Mouse (Mus musculus): ENCODE measurements around the gene Sirt4. TPM values are rescaled to one million over a fixed set of nuclear protein-coding genes. Genes with fewer than 3 reads are reported as not detected.
A peak's percentile ranks its signal among the peaks of the same experiment; 100 is the strongest.

The Sirt4 gene
- polyA plus RNA-seq, 1 experiment from 2014 or later, result 19.8 TPM

- Histone ChIP-seq H3K36me3 (peaks cover 32% of the 10 kb centered on the region), H3K9me3 (no peaks in the 10 kb centered on the region), H3K4me1 (peaks cover 60% of the 10 kb centered on the region), H3K27me3 (replicated peaks) (no peaks in the 10 kb centered on the region), H3K27ac (replicated peaks) (peak overlapping the region; percentile 95), H3K4me2 (peak overlapping the region; percentile 60), H3K4me3 (no peak overlapping the region), H3K9ac (peak overlapping the region; percentile 73)
- no peak for ATAC-seq (ENCODE audit: extremely low read depth, insufficient number of reproducible peaks, low FRiP score, low TSS enrichment)
- 83% methylated on average over 6 of the region's 6 CpGs for WGBS
Measured at GRCm38 (mm10) chr5:115514346-115514745, 29.8 kb upstream of the Sirt4 start.

GRCm38 (mm10) chr5:115513721-115514120 is 29.2 kb upstream of the Sirt4 start:
- no peak for ATAC-seq (ENCODE audit: extremely low read depth, insufficient number of reproducible peaks, low FRiP score, low TSS enrichment)
- 91% methylated on average over 16 of the region's 16 CpGs for WGBS
- H3K27me3 ChIP-seq (replicated peaks), result no peaks in the 10 kb centered on the region
- H3K4me3 ChIP-seq, result no peak overlapping the region
- H3K27ac ChIP-seq (replicated peaks), result peak overlapping the region; percentile 95
- no peak overlapping the region for H3K4me2 ChIP-seq
- H3K9me3 ChIP-seq, result no peaks in the 10 kb centered on the region
- 0 out of 2 replicates have a peak overlapping the region, but pooled peaks have one; percentile 73 for H3K9ac ChIP-seq
- H3K36me3 ChIP-seq, result peaks cover 32% of the 10 kb centered on the region
- H3K4me1 ChIP-seq, result peaks cover 64% of the 10 kb centered on the region

DNA sequence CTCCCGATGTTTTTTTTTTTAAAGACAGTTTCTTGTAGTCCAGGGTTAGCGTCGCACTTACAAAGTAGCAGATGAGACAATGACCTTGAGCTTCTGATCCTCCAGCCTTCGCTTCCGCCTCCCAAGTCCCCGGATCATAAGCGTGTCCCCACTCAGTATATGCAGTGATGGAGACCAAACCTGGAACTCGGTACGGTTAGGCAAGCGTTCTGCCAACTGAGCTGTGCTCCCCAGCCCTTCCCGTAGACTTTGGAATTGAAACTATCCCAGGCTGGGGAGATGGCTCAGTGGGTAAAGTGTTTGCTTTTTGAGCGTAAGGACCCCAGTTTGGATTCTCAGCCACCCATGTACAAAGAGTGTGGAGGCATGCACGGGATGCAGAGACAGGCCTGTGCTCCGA is 28.7 kb upstream of the Sirt4 start:
- no peak overlapping the region for H3K9ac ChIP-seq
- WGBS, result 94% methylated on average over 14 of the region's 14 CpGs
- H3K27me3 ChIP-seq (replicated peaks), result no peaks in the 10 kb centered on the region
- H3K4me2 ChIP-seq, result no peak overlapping the region
- no peak overlapping the region for H3K4me3 ChIP-seq
- peak overlapping the region; percentile 95; the same call in 1 of the 2 replicates for H3K27ac ChIP-seq (replicated peaks)
- peaks cover 29% of the 10 kb centered on the region for H3K36me3 ChIP-seq
- H3K4me1 ChIP-seq, result peaks cover 69% of the 10 kb centered on the region
- no peak for ATAC-seq (ENCODE audit: extremely low read depth, insufficient number of reproducible peaks, low FRiP score, low TSS enrichment)
- no peaks in the 10 kb centered on the region for H3K9me3 ChIP-seq

DNA sequence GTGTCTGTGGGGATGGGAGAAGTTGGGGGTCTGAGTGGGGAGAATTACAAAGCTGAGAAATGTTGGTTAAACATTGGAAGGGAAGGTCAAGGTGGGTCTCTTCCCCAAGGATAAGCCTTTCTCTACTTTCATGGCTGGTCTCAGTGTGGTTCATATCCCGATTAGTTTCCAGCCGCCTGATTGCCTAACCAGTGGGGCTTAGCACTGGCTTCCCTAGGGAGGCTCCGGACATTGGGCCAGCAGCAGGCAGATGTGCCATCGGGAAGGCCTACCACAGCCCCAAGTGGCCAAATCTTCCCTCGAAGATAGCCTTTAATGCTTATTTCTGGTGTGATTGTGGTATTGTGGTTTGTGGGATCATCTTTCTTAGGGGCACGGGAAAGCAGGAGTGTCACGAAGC is 27.9 kb upstream of the Sirt4 start:
- Histone ChIP-seq H3K4me1 (peaks cover 77% of the 10 kb centered on the region), H3K27me3 (replicated peaks) (no peaks in the 10 kb centered on the region), H3K9me3 (no peaks in the 10 kb centered on the region), H3K9ac (no peak overlapping the region), H3K4me2 (no peak overlapping the region), H3K36me3 (peaks cover 24% of the 10 kb centered on the region), H3K4me3 (no peak overlapping the region), H3K27ac (replicated peaks) (no peak overlapping the region)
- WGBS, result 85% methylated on average over 7 of the region's 7 CpGs
- ATAC-seq (ENCODE audit: extremely low read depth, insufficient number of reproducible peaks, low FRiP score, low TSS enrichment), result no peak

DNA sequence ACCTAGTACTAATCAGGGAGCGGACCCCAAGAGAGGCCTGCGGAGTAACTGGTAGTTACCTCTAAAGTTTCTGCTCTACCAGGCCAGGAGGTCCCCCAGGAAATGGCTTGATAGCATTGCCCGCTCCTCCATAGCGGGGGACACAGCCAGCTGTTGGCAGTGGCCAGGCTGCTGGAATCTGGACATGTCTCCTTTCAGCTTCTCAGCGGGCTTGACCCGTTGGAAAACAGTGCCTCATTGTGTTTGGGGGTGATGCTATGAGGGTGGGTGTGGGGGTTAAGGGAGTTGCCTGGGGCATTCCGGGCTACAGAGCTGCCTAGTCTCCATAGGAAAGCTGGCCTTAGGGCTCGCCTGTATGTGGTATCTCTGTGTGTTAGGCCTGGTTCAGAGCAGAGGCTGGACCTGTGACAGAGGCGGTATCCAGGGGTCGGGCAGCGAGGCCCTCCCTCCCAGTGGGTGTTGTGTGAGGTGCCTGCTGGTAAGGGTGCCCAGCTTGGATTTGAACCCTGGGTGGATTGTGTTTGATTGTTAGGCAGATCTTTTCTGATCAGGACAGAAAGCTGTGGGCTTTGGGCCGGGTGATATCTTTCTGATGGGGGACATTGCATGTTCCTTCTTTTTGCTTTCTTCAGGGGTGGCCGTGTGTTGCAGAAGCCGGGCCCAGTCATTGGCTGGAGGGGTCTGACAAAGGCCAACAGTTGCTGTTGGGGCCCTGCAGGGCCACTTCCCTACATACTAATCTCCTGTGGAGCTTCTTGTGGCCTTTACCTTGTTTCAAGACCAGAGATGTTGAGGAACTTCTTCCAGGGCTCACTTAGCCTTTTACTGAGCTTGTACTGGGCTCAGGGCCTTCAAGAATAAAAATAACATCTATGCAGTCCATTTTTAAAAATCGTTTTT is 25.5 kb upstream of the Sirt4 start:
- 57% methylated on average over 15 of the region's 15 CpGs for WGBS
- Histone ChIP-seq H3K4me3 (peak overlapping the region; percentile 95), H3K4me1 (peaks cover 66% of the 10 kb centered on the region), H3K9ac (peak overlapping the region; percentile 98), H3K27ac (replicated peaks) (peak overlapping the region; percentile 75), H3K27me3 (replicated peaks) (no peaks in the 10 kb centered on the region), H3K36me3 (peaks cover 18% of the 10 kb centered on the region), H3K9me3 (no peaks in the 10 kb centered on the region), H3K4me2 (peak overlapping the region; percentile 94)
- ATAC-seq (ENCODE audit: extremely low read depth, insufficient number of reproducible peaks, low FRiP score, low TSS enrichment), result no peak

DNA sequence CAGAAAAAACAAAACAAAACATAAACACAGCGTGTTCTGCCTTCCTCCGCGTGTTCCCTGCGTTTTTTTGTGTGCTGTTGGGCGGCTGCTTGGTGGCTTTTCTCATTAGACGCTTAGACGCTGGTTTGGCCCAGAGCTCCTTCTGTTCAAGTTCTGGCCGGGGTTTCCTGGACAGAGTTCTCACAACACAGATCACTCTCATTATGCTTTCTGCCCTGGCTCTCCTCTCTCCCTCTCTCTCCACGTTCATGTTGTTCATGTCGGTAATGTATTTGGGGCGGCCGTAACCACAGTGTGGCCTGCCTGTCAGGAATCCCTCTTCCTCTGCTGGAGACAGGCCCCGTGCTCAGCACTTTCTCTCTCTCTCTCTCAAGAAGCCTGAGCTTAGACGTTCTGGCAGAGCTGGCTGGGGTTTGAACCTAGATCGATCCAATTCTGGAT is 24.8 kb upstream of the Sirt4 start:
- WGBS, result 46% methylated on average over 15 of the region's 15 CpGs
- H3K4me2 ChIP-seq, result peak overlapping the region; percentile 94
- H3K9ac ChIP-seq, result peak overlapping the region; percentile 98
- peak overlapping the region; percentile 95 for H3K4me3 ChIP-seq
- H3K27ac ChIP-seq (replicated peaks), result peak overlapping the region; percentile 75
- no peak for ATAC-seq (ENCODE audit: extremely low read depth, insufficient number of reproducible peaks, low FRiP score, low TSS enrichment)
- H3K27me3 ChIP-seq (replicated peaks), result no peaks in the 10 kb centered on the region
- H3K36me3 ChIP-seq, result peaks cover 18% of the 10 kb centered on the region
- peaks cover 59% of the 10 kb centered on the region for H3K4me1 ChIP-seq
- no peaks in the 10 kb centered on the region for H3K9me3 ChIP-seq

- ATAC-seq (ENCODE audit: extremely low read depth, insufficient number of reproducible peaks, low FRiP score, low TSS enrichment), result no peak
- peaks cover 54% of the 10 kb centered on the region for H3K4me1 ChIP-seq
- peaks cover 17% of the 10 kb centered on the region for H3K36me3 ChIP-seq
- no peaks in the 10 kb centered on the region for H3K9me3 ChIP-seq
- peak overlapping the region; percentile 75 for H3K27ac ChIP-seq (replicated peaks)
- peak overlapping the region; percentile 95 for H3K4me3 ChIP-seq
- H3K4me2 ChIP-seq, result peak overlapping the region; percentile 94
- no peaks in the 10 kb centered on the region for H3K27me3 ChIP-seq (replicated peaks)
- WGBS, result 37% methylated on average over 10 of the region's 10 CpGs
- peak overlapping the region; percentile 98 for H3K9ac ChIP-seq
Measured at GRCm38 (mm10) chr5:115508859-115509147, 24.3 kb upstream of the Sirt4 start.

GRCm38 (mm10) chr5:115507981-115508858 is 23.7 kb upstream of the Sirt4 start:
- H3K9ac ChIP-seq, result peak overlapping the region; percentile 98
- ATAC-seq (ENCODE audit: extremely low read depth, insufficient number of reproducible peaks, low FRiP score, low TSS enrichment), result no peak
- H3K9me3 ChIP-seq, result no peaks in the 10 kb centered on the region
- peaks cover 48% of the 10 kb centered on the region for H3K4me1 ChIP-seq
- no peaks in the 10 kb centered on the region; the same call in 1 of the 2 replicates for H3K27me3 ChIP-seq (replicated peaks)
- peak overlapping the region; percentile 95 for H3K4me3 ChIP-seq
- H3K27ac ChIP-seq (replicated peaks), result peak overlapping the region; percentile 75
- peak overlapping the region; percentile 94 for H3K4me2 ChIP-seq
- peaks cover 11% of the 10 kb centered on the region for H3K36me3 ChIP-seq
- 51% methylated on average over 18 of the region's 18 CpGs for WGBS

DNA sequence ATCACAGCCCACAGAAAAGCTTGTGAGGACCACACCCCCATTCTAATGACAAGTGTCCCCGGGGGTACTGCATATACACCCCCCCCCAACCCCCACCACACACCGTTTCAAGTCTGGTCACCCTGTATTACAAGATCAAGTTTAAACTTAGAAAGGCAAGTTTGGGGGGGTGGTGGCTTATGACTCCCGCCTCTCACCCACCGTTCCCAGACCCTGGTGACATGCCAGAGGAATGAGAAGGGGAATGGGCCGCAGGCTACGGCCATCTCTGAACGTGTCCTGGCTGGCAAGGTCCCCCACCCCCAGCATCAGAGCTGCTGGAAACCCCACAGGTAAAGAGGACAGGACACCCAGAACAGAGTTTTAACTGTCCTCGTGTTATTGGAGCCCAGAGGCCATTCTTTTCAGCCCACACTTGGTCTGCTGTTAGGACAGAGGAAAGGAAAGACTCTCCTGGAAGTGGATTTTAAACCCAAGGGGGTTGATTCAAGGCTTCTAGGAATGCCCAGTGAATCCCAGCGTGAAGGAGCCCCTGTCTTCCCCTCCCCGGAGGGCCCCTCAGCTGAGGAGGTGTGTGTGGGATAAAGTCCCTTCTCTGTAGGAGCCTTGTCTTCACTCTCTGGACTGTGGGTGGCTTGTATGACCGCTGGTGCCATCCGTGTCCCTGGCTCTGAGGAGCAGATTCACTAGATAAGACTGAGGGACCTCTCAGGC is 22.9 kb upstream of the Sirt4 start:
- no peaks in the 10 kb centered on the region for H3K9me3 ChIP-seq
- H3K27me3 ChIP-seq (replicated peaks), result no peaks in the 10 kb centered on the region; the same call in 1 of the 2 replicates
- H3K4me2 ChIP-seq, result peak overlapping the region; percentile 94
- peak overlapping the region; percentile 95 for H3K4me3 ChIP-seq
- peak overlapping the region; percentile 98 for H3K9ac ChIP-seq
- H3K36me3 ChIP-seq, result peaks cover 5% of the 10 kb centered on the region
- peak overlapping the region; percentile 75 for H3K27ac ChIP-seq (replicated peaks)
- WGBS, result 14% methylated on average over 12 of the region's 12 CpGs
- H3K4me1 ChIP-seq, result peaks cover 47% of the 10 kb centered on the region
- ATAC-seq (ENCODE audit: extremely low read depth, insufficient number of reproducible peaks, low FRiP score, low TSS enrichment), result 0 out of 2 replicates have a peak, but pooled peaks have one; percentile 3

- Histone ChIP-seq H3K27ac (replicated peaks) (peak within 1 kb of the TSS; percentile 75), H3K9me3 (no peaks in the 10 kb centered on the region), H3K4me3 (peak within 1 kb of the TSS; percentile 95), H3K36me3 (peaks cover 5% of the 10 kb centered on the region; the same call in 1 of the 2 replicates), H3K27me3 (replicated peaks) (no peaks in the 10 kb centered on the region; the same call in 1 of the 2 replicates), H3K4me2 (peak within 1 kb of the TSS; percentile 94), H3K4me1 (peaks cover 43% of the 10 kb centered on the region), H3K9ac (peak within 1 kb of the TSS; percentile 98)
- WGBS, result under 1% methylated on average over 74 of the region's 74 CpGs
- peak; percentile 81 for ATAC-seq (ENCODE audit: extremely low read depth, insufficient number of reproducible peaks, low FRiP score, low TSS enrichment)
Measured at GRCm38 (mm10) chr5:115506454-115507201, 22.1 kb upstream of the Sirt4 start, which contains the start of gene Pxn. Gene Pxn (plus strand): TSS chr5:115506676.

Measured in heart, embryonic 13.5 days (tissue).